ENCODE assay signal across 11 mouse cellular contexts in the genomic region with DNA sequence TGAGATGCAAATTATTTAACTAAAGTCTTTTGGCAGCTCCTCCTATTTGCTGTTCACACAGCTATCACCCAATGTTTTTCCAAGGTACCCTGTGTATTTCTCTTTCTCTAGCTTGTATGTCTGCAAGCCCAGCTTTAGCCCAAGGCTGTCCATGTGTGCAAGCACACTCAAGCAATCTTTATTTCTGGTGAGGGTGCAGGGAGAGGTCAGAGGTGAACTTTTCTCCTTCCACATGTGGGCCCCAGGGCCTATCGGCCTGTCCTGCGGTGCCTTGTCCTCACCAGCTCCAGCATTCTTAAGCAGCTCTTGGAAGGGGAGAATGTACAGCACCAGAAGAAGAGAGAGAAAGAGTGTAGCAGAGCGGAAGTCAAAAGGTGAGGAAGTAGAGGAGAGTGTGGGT. TPM values are rescaled to one million over a fixed set of nuclear protein-coding genes. Genes with fewer than 3 reads are reported as not detected.
DNase-seq lines count a peak whose midpoint lies in the region; ATAC-seq and TF ChIP-seq lines count a peak whose summit lies in the region.
"Had no signal": no experiment of that assay in that cellular context is flagged by ENCODE, and none has a peak within 500 bp of the region (broad histone marks: within the 10 kb centered on the region; RNA-seq: fewer than 3 reads in every experiment).

No protein-coding gene starts in this region.

- no peaks in the 10 kb centered on the region for H3K79me2 ChIP-seq in heart, adult 2 months (replicated peaks; ENCODE audit: control insufficient read depth, insufficient read depth, low read length)

- H3K4me1 ChIP-seq in heart, adult 2 months (ENCODE audit: control insufficient read depth, insufficient read depth, low read length) = peaks cover 7% of the 10 kb centered on the region
- H3K4me1 ChIP-seq in midbrain, embryonic 10.5 days = peaks cover 16% of the 10 kb centered on the region
- H3K4me1 ChIP-seq in midbrain, embryonic 11.5 days (ENCODE audit: control insufficient read depth, insufficient read depth, low read length) = no peaks in the 10 kb centered on the region
- peaks cover 32% of the 10 kb centered on the region for H3K4me1 ChIP-seq in heart, embryonic 16.5 days (ENCODE audit: control insufficient read depth, insufficient read depth, low read length)
- H3K4me1 ChIP-seq in stomach, postnatal 0 days (replicated peaks; ENCODE audit: control insufficient read depth, insufficient read depth) = no peaks in the 10 kb centered on the region
- H3K4me1 ChIP-seq in forebrain, embryonic 14.5 days (ENCODE audit: control insufficient read depth, insufficient read depth, low read length) = no peaks in the 10 kb centered on the region

- H3K4me2 ChIP-seq in midbrain, embryonic 11.5 days = no peak overlapping the region
- H3K4me2 ChIP-seq in heart, embryonic 16.5 days (ENCODE audit: low read depth, low read length) = peak overlapping the region; percentile 29; the same call in 1 of the 2 replicates
- no peak overlapping the region for H3K4me2 ChIP-seq in stomach, postnatal 0 days (replicated peaks; ENCODE audit: low read depth)
- no peak overlapping the region for H3K4me2 ChIP-seq in forebrain, embryonic 14.5 days (ENCODE audit: low read length)
- H3K4me2 ChIP-seq: hindbrain, embryonic 15.5 days had no signal

- TF ChIP-seq POLR2A in heart, adult 2 months (IDR thresholded peaks at IDR 0.05; ENCODE audit: insufficient read depth, low read depth, low read length) = no peak

- TF ChIP-seq CTCF in heart, adult 2 months (IDR thresholded peaks at IDR 0.05) = no peak
- no peak for TF ChIP-seq CTCF in stomach, postnatal 0 days (IDR thresholded peaks at IDR 0.05; ENCODE audit: low read depth)

- no peak for TF ChIP-seq EP300 in heart, adult 2 months (IDR thresholded peaks at IDR 0.05; ENCODE audit: insufficient read depth, low read depth, low read length)
- TF ChIP-seq EP300 in stomach, postnatal 0 days (optimal IDR thresholded peaks at IDR 0.05) = no peak

- no peak overlapping the region for H3K4me3 ChIP-seq in heart, adult 2 months
- H3K4me3 ChIP-seq in midbrain, embryonic 10.5 days = no peak overlapping the region
- H3K4me3 ChIP-seq in midbrain, embryonic 11.5 days (ENCODE audit: low read depth, low read length) = no peak overlapping the region
- H3K4me3 ChIP-seq in heart, embryonic 16.5 days (ENCODE audit: low read length) = no peak overlapping the region
- H3K4me3 ChIP-seq in stomach, postnatal 0 days (ENCODE audit: low read depth, low read length) = no peak overlapping the region
- H3K4me3 ChIP-seq in forebrain, embryonic 14.5 days (ENCODE audit: low read depth, low read length) = no peak overlapping the region
- H3K4me3 ChIP-seq: hindbrain, embryonic 15.5 days; liver, embryonic 15.5 days had no signal

- H3K27ac ChIP-seq in heart, adult 2 months = peak overlapping the region; percentile 83
- H3K27ac ChIP-seq in midbrain, embryonic 10.5 days (replicated peaks) = peak overlapping the region; percentile 23; the same call in 1 of the 2 replicates
- no peak overlapping the region for H3K27ac ChIP-seq in midbrain, embryonic 11.5 days (ENCODE audit: low read depth, low read length)
- peak overlapping the region; percentile 91 for H3K27ac ChIP-seq in heart, embryonic 16.5 days (ENCODE audit: low read length)
- H3K27ac ChIP-seq in stomach, postnatal 0 days (replicated peaks) = peak overlapping the region; percentile 81
- H3K27ac ChIP-seq in forebrain, embryonic 14.5 days (ENCODE audit: low read depth, low read length) = no peak overlapping the region
- H3K27ac ChIP-seq: hindbrain, embryonic 15.5 days; macrophage had no signal

- intact Hi-C loops in heart, adult 2 months (cut with DNase I) = no loop called here

- DNase-seq in heart, adult 2 months = peak in 1 of 2 experiments; percentile 6
- no peak for DNase-seq in heart, adult 9 months (ENCODE audit: low spot score in 2 of 2)
- no peak for DNase-seq in midbrain, embryonic 10.5 days (ENCODE audit: low spot score)
- no peak for DNase-seq in midbrain, embryonic 11.5 days (ENCODE audit: low spot score, missing footprints)
- no peak for DNase-seq in stomach, postnatal 0 days (ENCODE audit: low spot score)
- DNase-seq in forebrain, embryonic 14.5 days (ENCODE audit: low spot score) = no peak

- no peak overlapping the region for H3K9ac ChIP-seq in heart, adult 2 months (ENCODE audit: low read depth, low read length)
- no peak overlapping the region for H3K9ac ChIP-seq in midbrain, embryonic 11.5 days (ENCODE audit: low read length)
- H3K9ac ChIP-seq in heart, embryonic 16.5 days (ENCODE audit: low read length) = peak overlapping the region; percentile 15
- H3K9ac ChIP-seq in stomach, postnatal 0 days (ENCODE audit: low read length) = no peak overlapping the region
- no peak overlapping the region for H3K9ac ChIP-seq in forebrain, embryonic 14.5 days (ENCODE audit: low read length)
- H3K9ac ChIP-seq: hindbrain, embryonic 15.5 days; liver, embryonic 15.5 days had no signal

- H3K36me3 ChIP-seq in heart, adult 2 months (ENCODE audit: control insufficient read depth, insufficient read depth, low read length) = peaks cover 5% of the 10 kb centered on the region; the same call in 1 of the 2 replicates
- no peaks in the 10 kb centered on the region for H3K36me3 ChIP-seq in midbrain, embryonic 10.5 days
- H3K36me3 ChIP-seq in midbrain, embryonic 11.5 days (ENCODE audit: control insufficient read depth, insufficient read depth, low read length) = no peaks in the 10 kb centered on the region
- no peaks in the 10 kb centered on the region for H3K36me3 ChIP-seq in heart, embryonic 16.5 days (ENCODE audit: control insufficient read depth, insufficient read depth)
- no peaks in the 10 kb centered on the region for H3K36me3 ChIP-seq in stomach, postnatal 0 days (ENCODE audit: control insufficient read depth, insufficient read depth, low read length)
- no peaks in the 10 kb centered on the region for H3K36me3 ChIP-seq in forebrain, embryonic 14.5 days (ENCODE audit: control insufficient read depth, insufficient read depth, low read length)
- H3K36me3 ChIP-seq: hindbrain, embryonic 15.5 days; liver, embryonic 15.5 days had no signal

- 77% methylated on average over 3 of the region's 3 CpGs for WGBS in heart, adult 2 months
- 80% methylated on average over 3 of the region's 3 CpGs for WGBS in midbrain, embryonic 10.5 days
- 71% methylated on average over 3 of the region's 3 CpGs for WGBS in midbrain, embryonic 11.5 days
- WGBS in heart, embryonic 16.5 days = 68% methylated on average over 3 of the region's 3 CpGs
- WGBS in stomach, postnatal 0 days = 82% methylated on average over 3 of the region's 3 CpGs
- WGBS in forebrain, embryonic 14.5 days = 78% methylated on average over 3 of the region's 3 CpGs

- no peaks in the 10 kb centered on the region for H3K27me3 ChIP-seq in heart, adult 2 months (ENCODE audit: control insufficient read depth, insufficient read depth, low read length)
- no peaks in the 10 kb centered on the region for H3K27me3 ChIP-seq in midbrain, embryonic 10.5 days (ENCODE audit: low read depth, poor library complexity, severe bottlenecking)
- no peaks in the 10 kb centered on the region for H3K27me3 ChIP-seq in midbrain, embryonic 11.5 days (ENCODE audit: control insufficient read depth, insufficient read depth, low read length)
- H3K27me3 ChIP-seq in heart, embryonic 16.5 days (ENCODE audit: control insufficient read depth, insufficient read depth, low read length) = no peaks in the 10 kb centered on the region
- no peaks in the 10 kb centered on the region for H3K27me3 ChIP-seq in stomach, postnatal 0 days (ENCODE audit: control insufficient read depth, insufficient read depth, low read length)
- no peaks in the 10 kb centered on the region for H3K27me3 ChIP-seq in forebrain, embryonic 14.5 days (replicated peaks; ENCODE audit: control insufficient read depth, insufficient read depth, low read length)
- H3K27me3 ChIP-seq: hindbrain, embryonic 15.5 days; liver, embryonic 15.5 days; Patski had no signal

- ATAC-seq in midbrain, embryonic 11.5 days (ENCODE audit: low FRiP score) = no peak
- ATAC-seq in heart, embryonic 16.5 days (replicated peaks; ENCODE audit: extremely low read depth, insufficient read depth, low FRiP score) = no peak
- no peak for ATAC-seq in stomach, postnatal 0 days (ENCODE audit: low FRiP score, low TSS enrichment)
- no peak for ATAC-seq in forebrain, embryonic 14.5 days

- H3K9me3 ChIP-seq in midbrain, embryonic 10.5 days (replicated peaks) = no peaks in the 10 kb centered on the region
- H3K9me3 ChIP-seq in midbrain, embryonic 11.5 days (ENCODE audit: control insufficient read depth, low read length) = no peaks in the 10 kb centered on the region
- H3K9me3 ChIP-seq in heart, embryonic 16.5 days (replicated peaks; ENCODE audit: control insufficient read depth, low read length) = no peaks in the 10 kb centered on the region
- no peaks in the 10 kb centered on the region for H3K9me3 ChIP-seq in stomach, postnatal 0 days (ENCODE audit: control insufficient read depth, low read length)
- H3K9me3 ChIP-seq in forebrain, embryonic 14.5 days (replicated peaks; ENCODE audit: control insufficient read depth, low read length) = no peaks in the 10 kb centered on the region
- H3K9me3 ChIP-seq: hindbrain, embryonic 15.5 days; liver, embryonic 15.5 days had no signal

RNA-seq across cellular contexts. Expression of a gene that starts 9.5 kb away (rescaled TPM):
- 10 to 100 TPM; 31.3 to 32.4 TPM for total RNA-seq in heart, adult 2 months (2021)
- polyA plus RNA-seq in heart, adult 2 months (2012; rRNA removed) = 12.6 and 23.1 TPM in 2 replicates
- 17.2 and 17.9 TPM in 2 replicates for polyA plus RNA-seq in midbrain, embryonic 10.5 days (2016; fragmentation: Nextera tagmentation; extraction: Ambion mirVana)
- polyA plus RNA-seq in midbrain, embryonic 11.5 days (2014; fragmentation: Nextera tagmentation; extraction: Ambion mirVana) = 17.4 and 19.1 TPM in 2 replicates
- 13.9 and 14.9 TPM in 2 replicates for polyA plus RNA-seq in heart, embryonic 16.5 days (2015; fragmentation: Nextera tagmentation; extraction: Ambion mirVana)
- 6.4 and 8.5 TPM in 2 replicates for polyA plus RNA-seq in stomach, postnatal 0 days (2015; fragmentation: Nextera tagmentation; extraction: Ambion mirVana)
- 14.5 and 25.7 TPM in 2 replicates for polyA plus RNA-seq in forebrain, embryonic 14.5 days (2014; fragmentation: Nextera tagmentation; extraction: Ambion mirVana)

Comparison
In these comparisons a context has a peak if more than half of its experiments do, and no peak if none do; other contexts are left out.
1. H3K27ac ChIP-seq: peak in heart, adult 2 months (single experiment), midbrain, embryonic 10.5 days (single experiment), heart, embryonic 16.5 days (single experiment) and stomach, postnatal 0 days (single experiment); none in midbrain, embryonic 11.5 days (single experiment) and forebrain, embryonic 14.5 days (single experiment).